Mouse (Mus musculus) Patski (cell line): ENCODE measurements at regions not wholly inside any gene's neighbourhood (a gene's known extent, or its start where the extent isn't known, plus 50 kb on each side); places are given as distances from the start of the nearest gene placed in this dataset.

Source experiments
- ATAC-seq: fragments of 100-300 bp; one replicate; pipeline ENCODE4 v1.8.0; 2021
- CTCF ChIA-PET: fragments of 350-600 bp; sonication (Branson Sonifier 250); formaldehyde crosslinking; loops from one replicate; lab custom pipeline; 2022; ENCODE audit warnings: inconsistent platforms; lab: Charles Lee
- POLR2A ChIA-PET: fragments of 350-600 bp; sonication (Branson Sonifier 250); formaldehyde crosslinking; loops from one replicate; lab custom pipeline; 2022; ENCODE audit warnings: antibody characterized with exemption, inconsistent platforms; lab: Charles Lee
- DNase-seq: peaks from one replicate; pipeline ENCODE4 v3.0.0-alpha.2; 2011; ENCODE audit warnings: low read depth, low spot score
- H3K27me3 ChIP-seq: fragments of 371-371 bp; one replicate; pipeline ENCODE4 v1.5.1; 2021
- CTCF ChIP-seq: fragments of 100-300 bp; IDR thresholded peaks from one replicate; pipeline ENCODE4 v1.5.1; 2021
- in situ Hi-C: fragments of 300-500 bp; cut with MboI; formaldehyde crosslinking; loops from 3 replicates; pipeline ENCODE4 v1.11.1; 2018; ENCODE audit warnings: low pct_unique_long_range_greater_than_20kb, mixed read lengths

DNA sequence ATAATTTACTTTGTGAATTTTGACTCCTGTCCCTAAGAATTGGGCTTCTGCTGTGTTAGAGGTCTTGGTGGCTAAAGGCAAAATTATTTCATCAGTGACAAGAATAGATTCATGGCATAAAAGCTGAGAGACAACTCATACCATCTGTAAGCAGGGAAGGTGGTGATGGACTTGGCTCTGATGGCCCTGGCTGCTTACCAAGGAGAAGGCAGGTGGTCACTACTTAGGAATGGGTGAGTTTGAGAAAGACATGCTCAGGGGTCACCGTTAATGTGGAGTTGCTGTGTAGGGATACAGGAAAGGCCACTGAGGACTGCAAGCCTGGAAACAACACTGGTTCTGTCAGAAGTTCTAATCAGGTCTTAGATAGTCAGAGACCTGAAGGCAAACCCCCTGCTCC, 68.8 kb upstream of the Lhcgr start:
- POLR2A ChIA-PET, result no interaction called here
- H3K27me3 ChIP-seq, result no peaks in the 10 kb centered on the region
- CTCF ChIA-PET, result no interaction called here
- no peak for TF ChIP-seq CTCF
- DNase-seq (no peak), ATAC-seq (no peak)
- in situ Hi-C loops, result no loop called here

DNA sequence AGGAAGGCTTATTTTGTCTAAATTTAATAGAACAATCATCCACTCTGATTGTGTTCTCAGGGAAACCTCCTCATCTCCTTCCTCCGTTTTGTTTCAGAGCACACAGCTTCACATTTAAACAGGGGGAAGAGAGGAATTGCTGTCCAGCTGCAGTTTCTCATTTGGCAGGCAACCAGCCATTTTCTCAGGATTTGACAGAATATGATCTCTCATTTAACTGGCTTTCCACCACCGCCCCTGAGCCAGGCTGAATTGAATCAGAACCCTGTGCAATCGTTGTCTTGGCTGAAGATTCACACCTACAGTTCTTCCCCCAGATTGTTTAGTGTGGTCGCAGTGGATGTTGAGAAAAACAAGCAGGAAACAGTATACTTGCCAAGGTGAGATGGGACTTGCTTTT, 66.9 kb upstream of the Lhcgr start:
- ChIA-PET POLR2A (no interaction called here), CTCF (no interaction called here)
- DNase-seq (no peak), ATAC-seq (no peak)
- H3K27me3 ChIP-seq, result no peaks in the 10 kb centered on the region
- TF ChIP-seq CTCF, result no peak
- in situ Hi-C loops, result no loop called here

DNA sequence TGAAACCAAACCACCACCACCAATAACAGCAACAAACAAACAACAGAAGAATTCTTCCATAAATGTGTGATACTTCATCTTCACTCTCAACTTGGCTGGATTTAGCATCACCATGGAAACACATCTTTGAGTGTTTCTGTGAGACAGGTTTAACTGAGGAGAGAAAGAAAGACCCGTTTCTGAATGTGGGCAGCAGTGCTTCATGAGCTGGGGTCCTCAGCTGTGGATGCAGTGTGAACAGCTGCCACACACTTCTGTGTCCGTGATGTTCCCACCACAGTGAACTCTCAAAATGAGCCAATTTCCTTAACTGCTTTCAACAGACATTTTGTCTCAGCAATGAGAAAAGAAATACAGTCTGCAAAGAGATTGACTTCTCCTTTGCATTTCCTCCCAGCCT, 55.5 kb upstream of the Lhcgr start:
- in situ Hi-C loops, result no loop called here
- no peak for TF ChIP-seq CTCF
- POLR2A ChIA-PET, result no interaction called here
- CTCF ChIA-PET, result no interaction called here
- ATAC-seq, result no peak
- H3K27me3 ChIP-seq, result peaks cover 8% of the 10 kb centered on the region
- no peak for DNase-seq

DNA sequence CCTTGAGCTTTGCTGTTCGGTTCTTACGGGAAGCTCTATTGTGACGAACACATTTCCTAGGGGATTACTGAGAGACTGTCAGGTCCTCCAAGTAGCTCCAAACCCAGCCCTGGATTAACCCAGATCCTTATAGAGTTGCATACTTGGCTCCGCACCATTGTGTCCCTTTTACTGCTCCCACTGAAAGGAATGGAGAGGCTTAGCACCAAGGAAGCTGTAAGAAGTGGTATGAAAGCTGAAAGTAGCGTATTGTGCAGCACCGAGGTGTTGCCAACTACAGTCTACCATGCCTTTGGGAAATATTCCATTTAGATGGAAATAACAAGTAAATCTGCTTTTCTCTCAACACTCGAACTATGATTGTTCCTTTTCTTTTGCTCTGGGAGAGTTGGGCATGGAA, 53.5 kb upstream of the Lhcgr start:
- no peak for DNase-seq
- ChIA-PET CTCF (no interaction called here), POLR2A (no interaction called here)
- in situ Hi-C loops, result no loop called here
- H3K27me3 ChIP-seq, result peaks cover 8% of the 10 kb centered on the region
- no peak for ATAC-seq
- TF ChIP-seq CTCF, result no peak
